Mouse (Mus musculus) CH12.LX (cell line): ENCODE results near the gene Pfkfb4.

ENCODE experiments used
- BHLHE40 ChIP-seq: IDR thresholded peaks from 2 replicates; pipeline ENCODE4 v1.6.1; 2011; ENCODE audit warnings: mild to moderate bottlenecking, low read depth, low read length, improper control_type of control experiment
- CTCF ChIP-seq, 2 experiments: IDR thresholded peaks in 1 of 2; conservative IDR thresholded peaks in 1 of 2; 2 replicates each; pipeline ENCODE4 v1.5.1; 2011 to 2012; ENCODE audit warnings: low read depth in 2 of 2, low read length in 2 of 2, improper control_type of control experiment in 1 of 2, inconsistent platforms in 1 of 2, mild to moderate bottlenecking in 1 of 2, moderate library complexity in 1 of 2
- ELF1 ChIP-seq: IDR thresholded peaks from 2 replicates; pipeline ENCODE4 v1.6.1; 2014; ENCODE audit warnings: low read depth, mild to moderate bottlenecking, inconsistent platforms, low read length, improper control_type of control experiment
- ETS1 ChIP-seq: conservative IDR thresholded peaks from 2 replicates; pipeline ENCODE4 v1.6.1; 2012; ENCODE audit warnings: low read depth, mild to moderate bottlenecking, inconsistent platforms, low read length, improper control_type of control experiment, moderate library complexity
- GABPA ChIP-seq: IDR thresholded peaks from 2 replicates; pipeline ENCODE4 v1.6.1; 2012; ENCODE audit warnings: low read depth, low read length, improper control_type of control experiment, inconsistent platforms; ENCODE audit not compliant: insufficient replicate concordance
- MAX ChIP-seq: IDR thresholded peaks from 2 replicates; pipeline ENCODE4 v1.6.1; 2011; ENCODE audit warnings: low read length, improper control_type of control experiment
- POLR2A ChIP-seq: IDR thresholded peaks from 2 replicates; pipeline ENCODE4 v1.6.1; 2011; ENCODE audit warnings: low read depth, mild to moderate bottlenecking, improper control_type of control experiment, low read length
- RAD21 ChIP-seq: IDR thresholded peaks from 2 replicates; pipeline ENCODE4 v1.6.1; 2011; ENCODE audit warnings: low read depth, mild to moderate bottlenecking, low read length, improper control_type of control experiment, moderate library complexity
- TBP ChIP-seq: conservative IDR thresholded peaks from 2 replicates; pipeline ENCODE4 v1.6.1; 2011; ENCODE audit warnings: low read depth, low read length, improper control_type of control experiment
- USF1 ChIP-seq: IDR thresholded peaks from 2 replicates; pipeline ENCODE4 v1.6.1; 2014; ENCODE audit warnings: low read depth, mild to moderate bottlenecking, inconsistent platforms, low read length, improper control_type of control experiment

DNA sequence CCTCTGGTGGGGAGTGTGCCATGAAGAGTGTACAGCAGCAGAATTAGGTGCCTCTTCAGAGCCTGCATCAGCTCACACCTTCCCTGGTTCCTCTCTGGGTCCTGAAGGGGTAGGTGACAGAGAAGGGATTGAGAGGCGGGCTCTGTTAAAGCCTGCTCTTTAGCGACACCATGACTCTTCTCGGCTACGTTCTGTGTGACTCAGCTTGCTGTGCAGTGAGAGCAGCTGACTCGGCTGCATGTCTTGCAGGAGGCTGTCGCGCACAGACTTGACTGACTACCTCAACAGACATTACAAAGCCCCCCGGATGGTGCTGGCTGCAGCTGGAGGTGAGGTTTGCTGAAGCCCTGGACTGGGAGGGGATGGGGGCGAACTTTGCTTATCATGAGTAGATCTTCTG is 46.5 kb upstream of the Pfkfb4 start:
- TF ChIP-seq ETS1 (no peak), RAD21 (no peak), POLR2A (no peak), CTCF (conservative IDR thresholded peaks at IDR 0.05 in 1 of 2, IDR thresholded peaks at IDR 0.05 in 1 of 2; ENCODE audit: low read depth in 2 of 2, low read length in 2 of 2) (no peak), ELF1 (no peak), USF1 (no peak), MAX (no peak), BHLHE40 (no peak), TBP (no peak), GABPA (no peak)
